15 mouse cellular contexts compared by ENCODE assay signal in genomic region chr5:142181862-142182261, GRCm38 (mm10).
A peak's percentile ranks its signal among the peaks of the same experiment; 100 is the strongest.
DNase-seq lines count a peak whose midpoint lies in the region; ATAC-seq lines count a peak whose summit lies in the region.
"Had no signal": no experiment of that assay in that cellular context is flagged by ENCODE, and none has a peak within 500 bp of the region (broad histone marks: within the 10 kb centered on the region; RNA-seq: fewer than 3 reads in every experiment).

No protein-coding gene starts in this region.

- 34% methylated on average over 14 of the region's 14 CpGs for WGBS in kidney, embryonic 14.5 days
- 64% methylated on average over 14 of the region's 14 CpGs for WGBS in liver, embryonic 12.5 days (ENCODE audit: insufficient replicate concordance)

- no peak overlapping the region for H3K27ac ChIP-seq in kidney, embryonic 14.5 days (ENCODE audit: low read depth, low read length)
- H3K27ac ChIP-seq in liver, embryonic 12.5 days = no peak overlapping the region
- H3K27ac ChIP-seq: forebrain, embryonic 15.5 days; midbrain, embryonic 12.5 days had no signal

- no peak overlapping the region for H3K4me2 ChIP-seq in kidney, embryonic 14.5 days (replicated peaks; ENCODE audit: low read depth, low read length)
- no peak overlapping the region for H3K4me2 ChIP-seq in liver, embryonic 12.5 days
- H3K4me2 ChIP-seq: forebrain, embryonic 15.5 days; midbrain, embryonic 12.5 days had no signal

- intact Hi-C loops in left cerebral cortex, postnatal 14 days (cut with DNase I) = no loop called here

- ATAC-seq in kidney, embryonic 14.5 days (ENCODE audit: low FRiP score, low TSS enrichment) = no peak; the same call in 1 of the 2 replicates
- peak; percentile 59 for ATAC-seq in liver, embryonic 12.5 days
- ATAC-seq: forebrain, embryonic 15.5 days; hindbrain, embryonic 16.5 days had no signal

- H3K4me1 ChIP-seq in kidney, embryonic 14.5 days (ENCODE audit: control insufficient read depth, insufficient read depth, low read length) = 0 out of 2 replicates have a peak, but pooled peaks cover 2% of the 10 kb centered on the region
- no peaks in the 10 kb centered on the region for H3K4me1 ChIP-seq in liver, embryonic 12.5 days

- no peaks in the 10 kb centered on the region for H3K9me3 ChIP-seq in kidney, embryonic 14.5 days (ENCODE audit: control insufficient read depth, low read length)
- H3K9me3 ChIP-seq in liver, embryonic 12.5 days (replicated peaks) = no peaks in the 10 kb centered on the region
- H3K9me3 ChIP-seq: forebrain, embryonic 15.5 days; midbrain, embryonic 12.5 days had no signal

- H3K36me3 ChIP-seq in kidney, embryonic 14.5 days (ENCODE audit: control insufficient read depth, insufficient read depth, low read length) = no peaks in the 10 kb centered on the region
- no peaks in the 10 kb centered on the region for H3K36me3 ChIP-seq in liver, embryonic 12.5 days
- H3K36me3 ChIP-seq: forebrain, embryonic 15.5 days; midbrain, embryonic 12.5 days had no signal

- H3K9ac ChIP-seq in kidney, embryonic 14.5 days (ENCODE audit: low read depth, low read length) = no peak overlapping the region
- no peak overlapping the region for H3K9ac ChIP-seq in liver, embryonic 12.5 days
- H3K9ac ChIP-seq: forebrain, embryonic 15.5 days; midbrain, embryonic 12.5 days had no signal

- no peak overlapping the region for H3K4me3 ChIP-seq in kidney, embryonic 14.5 days (ENCODE audit: low read length)
- H3K4me3 ChIP-seq in liver, embryonic 12.5 days = no peak overlapping the region
- H3K4me3 ChIP-seq: forebrain, embryonic 15.5 days; midbrain, embryonic 12.5 days had no signal

- no peaks in the 10 kb centered on the region for H3K27me3 ChIP-seq in kidney, embryonic 14.5 days (ENCODE audit: control insufficient read depth, insufficient read depth, low read length)
- no peaks in the 10 kb centered on the region for H3K27me3 ChIP-seq in liver, embryonic 12.5 days (replicated peaks)
- H3K27me3 ChIP-seq: forebrain, embryonic 15.5 days had no signal

- DNase-seq in kidney, adult 11 months = peak; percentile 37
- DNase-seq in kidney, postnatal 10 days = peak; percentile 23
- DNase-seq in left cerebral cortex, postnatal 14 days (ENCODE audit: low spot score in 2 of 2) = no peak
- DNase-seq in adrenal gland, adult 8-10 months = no peak
- DNase-seq in heart, postnatal 4 days = no peak
- no peak for DNase-seq in natural killer cell, adult 2 months (ENCODE audit: low spot score in 2 of 2)
- DNase-seq: cerebellum, postnatal 25 days; gastrocnemius, postnatal 10 days; lung, postnatal 36 days; right cerebral cortex, postnatal 14 days had no signal

Comparison
In these comparisons a context has a peak if more than half of its experiments do, and no peak if none do; other contexts are left out.
1. DNase-seq: peak in kidney, adult 11 months (single experiment) and kidney, postnatal 10 days (single experiment); none in left cerebral cortex, postnatal 14 days (0 of 2), adrenal gland, adult 8-10 months (single experiment), heart, postnatal 4 days (single experiment) and natural killer cell, adult 2 months (0 of 2).